Mouse (Mus musculus): Measurements from ENCODE around the gene Lima1. TPM values are rescaled to one million over a fixed set of nuclear protein-coding genes. Genes with fewer than 3 reads are reported as not detected.

Lima1 gene
- polyA plus RNA-seq, 1 experiment from 2014 or later, result 77.1 TPM

- H3K27me3 ChIP-seq (ENCODE audit: control insufficient read depth, insufficient read depth, low read length), result no peaks in the 10 kb centered on the region
- H3K9ac ChIP-seq (ENCODE audit: low read length), result peak overlapping the region; percentile 78
- peak overlapping the region; percentile 97 for H3K27ac ChIP-seq (replicated peaks)
- WGBS, result 18% methylated on average over 13 of the region's 13 CpGs
- TF ChIP-seq CTCF (IDR thresholded peaks at IDR 0.05; ENCODE audit: low read depth) (no peak), EP300 (optimal IDR thresholded peaks at IDR 0.05) (no peak)
- DNase-seq (ENCODE audit: low spot score), result no peak
- H3K36me3 ChIP-seq (ENCODE audit: control insufficient read depth, insufficient read depth, low read length), result no peaks in the 10 kb centered on the region
- H3K4me2 ChIP-seq (replicated peaks; ENCODE audit: low read depth), result peak overlapping the region; percentile 62
- peak; percentile 35; the same call in 1 of the 2 replicates for ATAC-seq (ENCODE audit: low FRiP score, low TSS enrichment)
- H3K9me3 ChIP-seq (ENCODE audit: control insufficient read depth, low read length), result no peaks in the 10 kb centered on the region
- H3K4me1 ChIP-seq (replicated peaks; ENCODE audit: control insufficient read depth, insufficient read depth), result no peaks in the 10 kb centered on the region
- peak overlapping the region; percentile 55 for H3K4me3 ChIP-seq (ENCODE audit: low read depth, low read length)
These were observed 56.7 kb downstream of the Lima1 start for GRCm38 (mm10) chr15:99818321-99819108.

GRCm38 (mm10) chr15:99817343-99818235 lies 57.7 kb downstream of the Lima1 start:
- DNase-seq (ENCODE audit: low spot score) (no peak), ATAC-seq (ENCODE audit: low FRiP score, low TSS enrichment) (no peak)

GRCm38 (mm10) chr15:99815999-99816398 lies 59.3 kb downstream of the Lima1 start:
- no peak overlapping the region for H3K4me3 ChIP-seq (ENCODE audit: low read depth, low read length)
- no peak overlapping the region for H3K9ac ChIP-seq (ENCODE audit: low read length)
- no peak overlapping the region for H3K4me2 ChIP-seq (replicated peaks; ENCODE audit: low read depth)
- no peak for ATAC-seq (ENCODE audit: low FRiP score, low TSS enrichment)
- no peak for DNase-seq (ENCODE audit: low spot score)
- no peak overlapping the region for H3K27ac ChIP-seq (replicated peaks)
- peak; percentile 58 for TF ChIP-seq CTCF (IDR thresholded peaks at IDR 0.05; ENCODE audit: low read depth)
- no peak for TF ChIP-seq EP300 (optimal IDR thresholded peaks at IDR 0.05)
- H3K9me3 ChIP-seq (ENCODE audit: control insufficient read depth, low read length), result no peaks in the 10 kb centered on the region
- no peaks in the 10 kb centered on the region for H3K36me3 ChIP-seq (ENCODE audit: control insufficient read depth, insufficient read depth, low read length)
- H3K27me3 ChIP-seq (ENCODE audit: control insufficient read depth, insufficient read depth, low read length), result no peaks in the 10 kb centered on the region
- peaks cover 6% of the 10 kb centered on the region; the same call in 1 of the 2 replicates for H3K4me1 ChIP-seq (replicated peaks; ENCODE audit: control insufficient read depth, insufficient read depth)
- WGBS, result 85% methylated on average over 4 of the region's 4 CpGs

More at GRCm38 (mm10) chr15:99817343-99818235, 57.7 kb downstream of the Lima1 start:
- Histone ChIP-seq H3K36me3 (ENCODE audit: control insufficient read depth, insufficient read depth, low read length) (no peaks in the 10 kb centered on the region), H3K9ac (ENCODE audit: low read length) (peak overlapping the region; percentile 31), H3K9me3 (ENCODE audit: control insufficient read depth, low read length) (no peaks in the 10 kb centered on the region), H3K4me1 (replicated peaks; ENCODE audit: control insufficient read depth, insufficient read depth) (no peaks in the 10 kb centered on the region), H3K27me3 (ENCODE audit: control insufficient read depth, insufficient read depth, low read length) (no peaks in the 10 kb centered on the region), H3K4me3 (ENCODE audit: low read depth, low read length) (peak overlapping the region; percentile 55), H3K27ac (replicated peaks) (peak overlapping the region; percentile 69), H3K4me2 (replicated peaks; ENCODE audit: low read depth) (peak overlapping the region; percentile 62)
- TF ChIP-seq EP300 (optimal IDR thresholded peaks at IDR 0.05) (no peak), CTCF (IDR thresholded peaks at IDR 0.05; ENCODE audit: low read depth) (no peak)
- whole genome bisulfite sequencing, result 24% methylated on average over 8 of the region's 8 CpGs

GRCm38 (mm10) chr15:99814554-99815260 lies 60.5 kb downstream of the Lima1 start:
- WGBS, result 63% methylated on average over 24 of the region's 24 CpGs

GRCm38 (mm10) chr15:99813639-99814038 lies 61.6 kb downstream of the Lima1 start:
- no peak for DNase-seq (ENCODE audit: low spot score)
- Histone ChIP-seq H3K36me3 (ENCODE audit: control insufficient read depth, insufficient read depth, low read length) (no peaks in the 10 kb centered on the region), H3K9me3 (ENCODE audit: control insufficient read depth, low read length) (no peaks in the 10 kb centered on the region), H3K4me2 (replicated peaks; ENCODE audit: low read depth) (no peak overlapping the region), H3K9ac (ENCODE audit: low read length) (no peak overlapping the region), H3K4me3 (ENCODE audit: low read depth, low read length) (no peak overlapping the region), H3K27ac (replicated peaks) (no peak overlapping the region), H3K27me3 (ENCODE audit: control insufficient read depth, insufficient read depth, low read length) (no peaks in the 10 kb centered on the region), H3K4me1 (replicated peaks; ENCODE audit: control insufficient read depth, insufficient read depth) (peaks cover 6% of the 10 kb centered on the region; the same call in 1 of the 2 replicates)
- no peak for ATAC-seq (ENCODE audit: low FRiP score, low TSS enrichment)
- WGBS, result 93% methylated on average over 6 of the region's 6 CpGs
- no peak for TF ChIP-seq EP300 (optimal IDR thresholded peaks at IDR 0.05)
- TF ChIP-seq CTCF (IDR thresholded peaks at IDR 0.05; ENCODE audit: low read depth), result no peak

More at GRCm38 (mm10) chr15:99814554-99815260, 60.5 kb downstream of the Lima1 start:
- Histone ChIP-seq H3K4me2 (replicated peaks; ENCODE audit: low read depth) (no peak overlapping the region), H3K36me3 (ENCODE audit: control insufficient read depth, insufficient read depth, low read length) (no peaks in the 10 kb centered on the region), H3K4me3 (ENCODE audit: low read depth, low read length) (no peak overlapping the region), H3K27ac (replicated peaks) (peak overlapping the region; percentile 77), H3K4me1 (replicated peaks; ENCODE audit: control insufficient read depth, insufficient read depth) (peaks cover 6% of the 10 kb centered on the region; the same call in 1 of the 2 replicates), H3K9me3 (ENCODE audit: control insufficient read depth, low read length) (no peaks in the 10 kb centered on the region), H3K9ac (ENCODE audit: low read length) (no peak overlapping the region), H3K27me3 (ENCODE audit: control insufficient read depth, insufficient read depth, low read length) (no peaks in the 10 kb centered on the region)
- DNase-seq (ENCODE audit: low spot score) (no peak), ATAC-seq (ENCODE audit: low FRiP score, low TSS enrichment) (no peak; the same call in 1 of the 2 replicates)
- TF ChIP-seq EP300 (optimal IDR thresholded peaks at IDR 0.05) (no peak), CTCF (IDR thresholded peaks at IDR 0.05; ENCODE audit: low read depth) (no peak)

Data from stomach, postnatal 0 days (tissue).